Mouse (Mus musculus): ENCODE measurements at regions not wholly inside any gene's neighbourhood (a gene's known extent, or its start where the extent isn't known, plus 50 kb on each side); places are given as distances from the start of the nearest gene placed in this dataset.

- DNase-seq, result peak in 1 of 2 experiments; percentile 6
These were observed 78.4 kb upstream of the Gria1 start for GRCm38 (mm10) chr11:56932766-56933165.

GRCm38 (mm10) chr11:56952357-56952756 is 58.8 kb upstream of the Gria1 start:
- DNase-seq, result no peak

GRCm38 (mm10) chr11:56957824-56958223 is 53.4 kb upstream of the Gria1 start:
- DNase-seq, result no peak

Data from cerebellum, postnatal 10 days (tissue).